Mouse (Mus musculus): ENCODE measurements around the gene Gabbr2. TPM values are rescaled to one million over a fixed set of nuclear protein-coding genes. Genes with fewer than 3 reads are reported as not detected.

Gabbr2 gene
- polyA plus RNA-seq, 1 experiment from 2014 or later, result 0.27 TPM

DNA sequence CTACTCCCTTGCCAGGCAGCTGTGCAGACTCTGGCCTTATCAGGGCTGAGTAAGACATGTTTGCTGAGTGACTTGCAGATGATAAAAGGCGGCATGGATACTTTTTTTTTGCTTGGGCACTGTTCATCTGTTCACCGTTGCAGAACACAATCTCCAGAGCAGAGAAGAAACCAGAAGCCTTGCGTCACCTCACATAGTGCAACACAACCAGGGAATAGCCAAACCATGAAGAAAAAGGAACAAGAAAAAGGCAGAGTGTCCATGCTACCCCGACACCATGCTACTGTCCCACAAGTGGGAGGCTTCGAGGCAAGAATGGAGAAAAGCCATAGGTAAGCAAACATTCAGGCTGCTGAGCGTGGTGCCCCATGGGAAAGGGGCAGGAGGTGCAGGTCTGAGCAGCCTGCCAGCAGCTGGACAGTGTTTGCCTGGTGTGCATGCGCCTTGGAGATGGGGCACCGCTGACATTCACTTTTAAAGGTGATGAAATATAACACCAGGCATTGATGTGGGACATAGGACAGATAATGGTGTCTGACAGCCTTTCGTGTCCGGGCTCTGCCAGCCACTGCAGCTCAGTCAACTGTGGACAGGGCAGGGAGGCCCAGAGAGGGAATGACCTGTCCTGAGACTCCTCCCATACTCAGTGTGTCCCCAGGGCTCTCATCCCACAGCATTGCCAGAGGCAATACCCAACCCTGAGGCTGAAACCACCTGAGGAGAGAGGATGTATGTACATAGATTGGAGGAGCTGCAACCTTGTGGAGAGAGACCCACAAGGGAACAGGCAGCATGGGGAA lies 31.3 kb upstream of the Gabbr2 start:
- Histone ChIP-seq H3K9me3 (ENCODE audit: control insufficient read depth, low read length) (no peaks in the 10 kb centered on the region), H3K9ac (ENCODE audit: low read length) (no peak overlapping the region), H3K27me3 (ENCODE audit: control insufficient read depth, insufficient read depth, low read length) (no peaks in the 10 kb centered on the region), H3K4me2 (ENCODE audit: low read depth, low read length, severe bottlenecking) (no peak overlapping the region), H3K27ac (ENCODE audit: low read depth, low read length) (no peak overlapping the region), H3K4me3 (ENCODE audit: low read depth, low read length) (no peak overlapping the region), H3K4me1 (replicated peaks; ENCODE audit: control insufficient read depth, insufficient read depth, low read length) (no peaks in the 10 kb centered on the region), H3K36me3 (ENCODE audit: control insufficient read depth, insufficient read depth, low read length) (no peaks in the 10 kb centered on the region)
- DNase-seq (ENCODE audit: low spot score) (no peak), ATAC-seq (replicated peaks; ENCODE audit: low FRiP score) (no peak)
- 87% methylated on average over 10 of the region's 10 CpGs for WGBS

DNA sequence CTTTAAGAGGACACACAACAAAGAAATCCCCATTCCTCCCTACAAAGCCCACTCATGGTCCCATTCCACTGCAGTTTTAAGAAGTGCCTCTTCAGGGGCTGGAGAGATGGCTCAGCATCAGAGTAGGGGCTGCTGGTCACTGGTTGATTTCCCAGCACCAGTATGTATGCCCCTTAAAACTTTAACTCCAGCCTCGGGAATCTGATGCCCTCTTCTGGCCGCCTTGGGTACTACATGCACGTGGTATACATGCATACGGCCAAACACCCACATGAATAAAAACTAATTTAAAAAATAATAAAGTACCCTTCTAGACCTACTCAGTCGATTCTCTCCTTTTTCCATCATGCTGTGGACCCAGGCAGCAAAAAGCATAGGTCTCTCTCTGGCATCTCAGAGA lies 28.9 kb upstream of the Gabbr2 start:
- Histone ChIP-seq H3K36me3 (ENCODE audit: control insufficient read depth, insufficient read depth, low read length) (no peaks in the 10 kb centered on the region), H3K9ac (ENCODE audit: low read length) (no peak overlapping the region), H3K27me3 (ENCODE audit: control insufficient read depth, insufficient read depth, low read length) (no peaks in the 10 kb centered on the region), H3K9me3 (ENCODE audit: control insufficient read depth, low read length) (no peaks in the 10 kb centered on the region), H3K4me1 (replicated peaks; ENCODE audit: control insufficient read depth, insufficient read depth, low read length) (no peaks in the 10 kb centered on the region), H3K27ac (ENCODE audit: low read depth, low read length) (no peak overlapping the region), H3K4me2 (ENCODE audit: low read depth, low read length, severe bottlenecking) (no peak overlapping the region), H3K4me3 (ENCODE audit: low read depth, low read length) (no peak overlapping the region)
- ATAC-seq (replicated peaks; ENCODE audit: low FRiP score) (no peak), DNase-seq (ENCODE audit: low spot score) (peak; percentile 84)
- 11% methylated on average over 5 of the region's 5 CpGs for WGBS

DNA sequence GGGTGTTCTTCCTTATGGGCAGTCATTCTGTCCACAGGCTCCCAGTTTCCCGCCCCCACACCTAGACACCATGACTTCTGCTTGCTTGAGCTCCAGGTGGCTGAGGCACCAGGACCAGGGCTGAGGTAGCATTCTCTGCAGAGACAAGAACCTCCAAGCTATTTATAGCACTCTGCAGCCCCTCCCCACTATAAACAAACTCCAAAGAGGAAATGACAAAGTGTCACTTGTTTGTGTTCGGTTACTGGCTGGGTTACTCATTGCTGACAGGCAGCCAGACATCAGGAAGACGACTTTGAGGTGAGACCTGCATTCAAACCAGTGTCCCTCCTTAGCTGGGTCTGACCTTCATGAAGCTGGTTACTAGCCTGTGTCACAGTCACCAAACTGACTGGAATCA lies 23.5 kb upstream of the Gabbr2 start:
- no peaks in the 10 kb centered on the region for H3K27me3 ChIP-seq (ENCODE audit: control insufficient read depth, insufficient read depth, low read length)
- H3K4me3 ChIP-seq (ENCODE audit: low read depth, low read length), result no peak overlapping the region
- no peaks in the 10 kb centered on the region for H3K36me3 ChIP-seq (ENCODE audit: control insufficient read depth, insufficient read depth, low read length)
- no peak overlapping the region for H3K27ac ChIP-seq (ENCODE audit: low read depth, low read length)
- H3K9ac ChIP-seq (ENCODE audit: low read length), result no peak overlapping the region
- ATAC-seq (replicated peaks; ENCODE audit: low FRiP score) (no peak), DNase-seq (ENCODE audit: low spot score) (no peak)
- no peak overlapping the region for H3K4me2 ChIP-seq (ENCODE audit: low read depth, low read length, severe bottlenecking)
- H3K4me1 ChIP-seq (replicated peaks; ENCODE audit: control insufficient read depth, insufficient read depth, low read length), result no peaks in the 10 kb centered on the region
- H3K9me3 ChIP-seq (ENCODE audit: control insufficient read depth, low read length), result no peaks in the 10 kb centered on the region
- 78% methylated on average over 3 of the region's 3 CpGs for WGBS

DNA sequence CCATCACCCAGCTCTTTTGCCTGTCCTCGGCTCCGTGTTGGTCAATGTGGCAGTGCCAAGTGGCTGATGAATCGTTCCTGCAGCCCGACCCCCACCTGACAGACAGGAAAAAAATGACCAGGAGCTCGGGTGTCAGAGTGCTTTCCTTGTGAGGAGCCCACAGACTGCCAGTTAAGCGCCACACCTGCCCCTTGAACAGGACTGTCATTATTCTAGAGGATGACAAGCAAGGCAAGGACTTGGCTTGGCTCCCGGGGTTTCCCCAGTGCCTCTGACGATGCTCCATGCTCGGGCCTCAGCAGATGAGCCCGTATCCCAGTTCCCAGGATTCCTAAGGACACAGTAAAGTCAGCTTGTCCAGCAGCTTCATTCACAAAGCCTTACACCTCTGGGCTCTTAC lies 20.8 kb upstream of the Gabbr2 start:
- no peaks in the 10 kb centered on the region for H3K4me1 ChIP-seq (replicated peaks; ENCODE audit: control insufficient read depth, insufficient read depth, low read length)
- WGBS, result 83% methylated on average over 10 of the region's 10 CpGs
- H3K27ac ChIP-seq (ENCODE audit: low read depth, low read length), result no peak overlapping the region
- no peaks in the 10 kb centered on the region for H3K9me3 ChIP-seq (ENCODE audit: control insufficient read depth, low read length)
- H3K4me2 ChIP-seq (ENCODE audit: low read depth, low read length, severe bottlenecking), result no peak overlapping the region
- no peaks in the 10 kb centered on the region for H3K36me3 ChIP-seq (ENCODE audit: control insufficient read depth, insufficient read depth, low read length)
- H3K4me3 ChIP-seq (ENCODE audit: low read depth, low read length), result no peak overlapping the region
- ATAC-seq (replicated peaks; ENCODE audit: low FRiP score), result no peak
- H3K27me3 ChIP-seq (ENCODE audit: control insufficient read depth, insufficient read depth, low read length), result no peaks in the 10 kb centered on the region
- DNase-seq (ENCODE audit: low spot score), result no peak
- H3K9ac ChIP-seq (ENCODE audit: low read length), result no peak overlapping the region

DNA sequence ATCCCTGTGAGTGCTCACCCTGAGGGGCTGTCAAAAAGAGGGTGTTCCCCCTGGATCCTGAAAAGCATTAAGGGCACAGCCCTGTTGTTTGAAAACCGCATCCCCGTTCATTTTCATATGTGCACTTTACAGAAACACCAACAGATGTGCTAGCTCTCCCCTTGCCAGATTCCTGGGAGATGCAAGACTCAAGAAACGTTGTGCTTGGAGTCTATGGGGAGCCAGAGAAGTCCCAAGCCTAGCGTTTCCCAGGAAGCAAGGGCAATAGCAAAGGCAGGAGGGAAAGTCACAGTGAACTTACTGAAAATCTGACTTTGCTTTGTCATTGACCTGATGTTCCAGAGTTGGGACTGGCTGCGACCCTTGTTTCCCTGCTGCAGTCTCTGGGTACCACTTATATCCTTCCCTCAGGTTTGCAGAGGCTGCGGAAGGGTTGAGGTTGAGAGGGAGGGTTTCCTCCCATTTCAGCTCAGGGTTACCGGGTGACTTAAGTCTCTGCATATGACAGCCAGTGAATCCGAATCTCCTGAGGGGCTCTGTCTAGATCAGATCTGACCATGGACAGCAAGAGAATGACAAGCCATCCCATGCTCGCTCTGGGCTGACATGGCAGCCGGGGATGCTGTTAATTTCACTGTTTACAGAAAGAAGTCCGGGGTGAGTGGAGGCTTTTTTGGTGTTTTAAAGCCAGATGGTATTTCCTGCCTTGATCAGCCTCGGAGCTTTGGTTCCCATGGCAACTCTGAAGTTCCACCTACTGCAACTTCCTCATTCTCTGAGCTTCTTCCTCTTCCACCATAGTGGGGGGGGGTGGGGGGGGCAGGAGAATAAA lies 18.9 kb upstream of the Gabbr2 start:
- Histone ChIP-seq H3K9me3 (ENCODE audit: control insufficient read depth, low read length) (no peaks in the 10 kb centered on the region), H3K4me2 (ENCODE audit: low read depth, low read length, severe bottlenecking) (no peak overlapping the region), H3K27ac (ENCODE audit: low read depth, low read length) (no peak overlapping the region), H3K27me3 (ENCODE audit: control insufficient read depth, insufficient read depth, low read length) (no peaks in the 10 kb centered on the region), H3K36me3 (ENCODE audit: control insufficient read depth, insufficient read depth, low read length) (no peaks in the 10 kb centered on the region), H3K4me3 (ENCODE audit: low read depth, low read length) (no peak overlapping the region), H3K4me1 (replicated peaks; ENCODE audit: control insufficient read depth, insufficient read depth, low read length) (no peaks in the 10 kb centered on the region), H3K9ac (ENCODE audit: low read length) (no peak overlapping the region)
- ATAC-seq (replicated peaks; ENCODE audit: low FRiP score) (no peak), DNase-seq (ENCODE audit: low spot score) (no peak)
- WGBS, result 69% methylated on average over 12 of the region's 12 CpGs

DNA sequence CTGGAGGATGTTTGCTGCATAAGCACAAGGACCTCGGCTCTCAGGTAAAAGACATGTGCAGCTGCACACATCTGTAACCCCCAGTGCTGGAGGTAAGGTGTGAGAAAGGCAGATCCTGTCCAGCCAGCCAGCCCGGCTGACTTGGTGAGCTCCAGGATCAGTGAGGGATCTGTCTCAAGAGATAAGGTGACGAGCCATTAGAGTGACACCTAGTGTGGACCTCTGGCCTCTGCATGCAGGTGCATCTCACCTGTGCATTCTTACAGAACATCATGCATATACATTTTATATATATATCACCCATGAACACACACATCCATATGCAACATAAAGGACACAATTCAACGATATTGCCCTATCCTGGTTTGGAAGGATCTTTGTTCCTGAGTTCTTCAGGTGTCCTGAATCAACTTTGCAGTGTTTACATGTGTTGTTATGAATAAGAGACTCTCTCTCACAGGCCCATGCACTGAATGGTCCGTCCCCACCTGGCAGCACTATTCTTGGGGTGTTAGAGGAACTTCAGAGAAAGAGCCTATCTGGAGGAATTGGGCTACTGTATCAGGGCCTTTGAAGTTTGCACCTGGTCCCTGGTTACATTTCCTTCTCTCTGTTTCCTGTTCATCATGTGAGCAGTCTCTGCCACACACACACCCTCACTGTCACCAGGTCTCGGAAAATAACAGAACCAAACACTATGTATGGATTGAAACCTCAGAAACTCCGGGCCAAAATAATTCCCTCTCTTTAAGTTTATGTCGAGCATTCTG lies 9.1 kb upstream of the Gabbr2 start:
- no peak for ATAC-seq (replicated peaks; ENCODE audit: low FRiP score)
- no peaks in the 10 kb centered on the region for H3K9me3 ChIP-seq (ENCODE audit: control insufficient read depth, low read length)
- DNase-seq (ENCODE audit: low spot score), result no peak
- no peak overlapping the region for H3K4me3 ChIP-seq (ENCODE audit: low read depth, low read length)
- H3K27me3 ChIP-seq (ENCODE audit: control insufficient read depth, insufficient read depth, low read length), result no peaks in the 10 kb centered on the region
- WGBS, result 79% methylated on average over 8 of the region's 8 CpGs
- H3K9ac ChIP-seq (ENCODE audit: low read length), result no peak overlapping the region
- no peak overlapping the region for H3K27ac ChIP-seq (ENCODE audit: low read depth, low read length)
- H3K4me1 ChIP-seq (replicated peaks; ENCODE audit: control insufficient read depth, insufficient read depth, low read length), result no peaks in the 10 kb centered on the region
- no peak overlapping the region for H3K4me2 ChIP-seq (ENCODE audit: low read depth, low read length, severe bottlenecking)
- H3K36me3 ChIP-seq (ENCODE audit: control insufficient read depth, insufficient read depth, low read length), result no peaks in the 10 kb centered on the region

DNA sequence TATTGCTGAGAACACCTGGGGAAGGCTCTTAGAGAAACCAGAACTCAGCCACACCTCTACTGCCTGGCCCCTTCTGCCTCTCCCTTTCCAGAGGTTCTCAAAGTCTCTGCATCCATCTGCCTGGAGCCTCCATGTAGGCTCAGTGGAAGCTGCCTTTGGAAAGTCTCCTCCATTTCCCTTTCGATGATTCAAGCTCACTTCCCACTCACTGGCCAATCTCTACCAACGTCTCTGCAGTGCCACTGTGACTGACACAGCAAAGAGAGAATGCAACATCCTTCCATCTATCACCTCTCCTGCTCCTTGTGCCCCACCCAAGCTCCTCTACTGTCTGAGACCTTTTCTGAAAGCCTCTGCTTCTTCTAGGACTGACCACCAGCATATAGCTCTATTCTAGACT lies 6.3 kb upstream of the Gabbr2 start:
- H3K4me3 ChIP-seq (ENCODE audit: low read depth, low read length), result no peak overlapping the region
- H3K27ac ChIP-seq (ENCODE audit: low read depth, low read length), result no peak overlapping the region
- H3K9me3 ChIP-seq (ENCODE audit: control insufficient read depth, low read length), result no peaks in the 10 kb centered on the region
- 81% methylated on average over 2 of the region's 2 CpGs for WGBS
- H3K9ac ChIP-seq (ENCODE audit: low read length), result no peak overlapping the region
- H3K27me3 ChIP-seq (ENCODE audit: control insufficient read depth, insufficient read depth, low read length), result peaks cover 10% of the 10 kb centered on the region
- DNase-seq (ENCODE audit: low spot score) (no peak), ATAC-seq (replicated peaks; ENCODE audit: low FRiP score) (no peak)
- no peaks in the 10 kb centered on the region for H3K4me1 ChIP-seq (replicated peaks; ENCODE audit: control insufficient read depth, insufficient read depth, low read length)
- no peaks in the 10 kb centered on the region for H3K36me3 ChIP-seq (ENCODE audit: control insufficient read depth, insufficient read depth, low read length)
- H3K4me2 ChIP-seq (ENCODE audit: low read depth, low read length, severe bottlenecking), result no peak overlapping the region

DNA sequence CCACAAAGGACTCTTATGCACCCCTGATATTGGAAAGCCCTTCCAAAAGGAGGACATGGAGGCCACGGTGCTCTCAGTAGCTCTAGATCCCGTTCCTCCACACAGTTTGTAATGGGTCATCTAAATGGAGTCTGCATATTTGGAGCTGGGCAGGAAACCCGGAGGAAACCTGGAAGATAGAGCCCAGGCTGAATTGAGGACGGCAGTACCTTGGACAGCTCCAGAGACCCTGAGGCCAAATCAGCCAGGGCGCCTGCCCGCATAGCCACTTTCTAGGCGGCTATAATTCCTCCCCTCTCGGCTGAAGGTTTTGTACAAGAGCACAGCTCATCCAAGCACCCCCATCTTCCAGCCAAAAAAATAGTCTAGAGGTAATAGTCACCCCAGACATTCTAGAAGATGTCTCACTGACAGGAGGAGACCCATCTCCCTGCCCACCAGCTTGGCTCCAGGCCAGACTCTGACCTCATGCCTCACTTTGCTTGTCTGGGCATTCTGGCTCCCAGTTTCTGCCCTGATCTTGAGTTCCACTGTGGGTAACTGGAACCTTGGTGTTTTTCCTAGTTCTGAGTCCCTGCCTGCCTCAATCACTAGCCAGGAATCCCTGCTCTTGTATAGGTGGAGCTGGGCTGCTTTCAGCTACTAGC lies 1.3 kb upstream of the Gabbr2 start:
- Histone ChIP-seq H3K4me2 (ENCODE audit: low read depth, low read length, severe bottlenecking) (no peak overlapping the region; the same call in 1 of the 2 replicates), H3K9ac (ENCODE audit: low read length) (no peak overlapping the region), H3K27me3 (ENCODE audit: control insufficient read depth, insufficient read depth, low read length) (peaks cover 49% of the 10 kb centered on the region), H3K4me3 (ENCODE audit: low read depth, low read length) (no peak overlapping the region), H3K9me3 (ENCODE audit: control insufficient read depth, low read length) (no peaks in the 10 kb centered on the region), H3K36me3 (ENCODE audit: control insufficient read depth, insufficient read depth, low read length) (no peaks in the 10 kb centered on the region), H3K27ac (ENCODE audit: low read depth, low read length) (no peak overlapping the region), H3K4me1 (replicated peaks; ENCODE audit: control insufficient read depth, insufficient read depth, low read length) (peaks cover 8% of the 10 kb centered on the region; the same call in 1 of the 2 replicates)
- ATAC-seq (replicated peaks; ENCODE audit: low FRiP score) (no peak), DNase-seq (ENCODE audit: low spot score) (peak; percentile 77)
- WGBS, result 4% methylated on average over 8 of the region's 8 CpGs

Measured in forebrain, embryonic 11.5 days (tissue).